Mouse (Mus musculus) cerebellum, adult 2 months (tissue): Measurements from ENCODE around the gene Polr3b.

Experiments
- CTCF ChIP-seq: fragments of 200-500 bp; IDR thresholded peaks from 2 replicates; pipeline ENCODE4 v1.5.1; 2011; ENCODE audit warnings: low read depth, mild to moderate bottlenecking, control low read depth, low read length, moderate library complexity, borderline replicate concordance; ENCODE audit not compliant: insufficient read depth
- POLR2A ChIP-seq: fragments of 200-500 bp; IDR thresholded peaks from 2 replicates; pipeline ENCODE4 v1.6.1; 2011; ENCODE audit warnings: low read length, control low read depth, borderline replicate concordance; ENCODE audit not compliant: insufficient read depth

- TF ChIP-seq CTCF: no peak
- TF ChIP-seq POLR2A: no peak
Observed at GRCm38 (mm10) chr10:84730956-84731355, 108.9 kb downstream of the Polr3b start.
